Mouse (Mus musculus) ovary, postnatal 14 days (tissue): ENCODE results near the gene Ndufb5.
"Not testable (repeated sequence)": the region's sequence is repeated elsewhere in the genome, so short reads cannot be mapped to it uniquely, and the experiment has no call there.

Experiments used
- DNase-seq: peaks from one replicate; pipeline ENCODE4 v3.0.0; 2022; ENCODE audit warnings: low spot score

Ndufb5 gene

GRCm38 (mm10) chr3:32736244-32737171, at the start of gene Ndufb5:
Gene Ndufb5, plus strand, starts transcription at chr3:32736990.
- DNase-seq, result peak; percentile 97

DNA sequence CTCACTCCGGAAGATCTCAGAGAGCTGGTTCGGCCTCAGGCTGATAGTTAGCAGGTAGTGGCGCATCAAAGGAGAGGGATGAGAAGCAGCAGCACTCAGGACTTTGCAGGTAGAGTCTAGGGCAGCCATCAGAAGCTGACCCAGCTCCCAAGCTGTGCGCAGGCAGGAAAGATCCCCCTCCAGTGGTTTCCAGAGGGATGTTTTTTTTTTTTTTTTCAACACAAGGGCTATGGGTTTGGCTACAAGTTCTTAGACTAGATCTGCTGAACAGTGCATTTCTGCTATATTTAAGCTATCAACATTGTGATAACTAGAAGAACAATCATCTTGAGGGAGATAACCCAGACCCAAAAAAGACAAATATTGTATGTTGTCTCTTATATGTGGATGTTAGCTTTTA, 49.6 kb upstream of the Ndufb5 start:
- DNase-seq, result no peak

DNA sequence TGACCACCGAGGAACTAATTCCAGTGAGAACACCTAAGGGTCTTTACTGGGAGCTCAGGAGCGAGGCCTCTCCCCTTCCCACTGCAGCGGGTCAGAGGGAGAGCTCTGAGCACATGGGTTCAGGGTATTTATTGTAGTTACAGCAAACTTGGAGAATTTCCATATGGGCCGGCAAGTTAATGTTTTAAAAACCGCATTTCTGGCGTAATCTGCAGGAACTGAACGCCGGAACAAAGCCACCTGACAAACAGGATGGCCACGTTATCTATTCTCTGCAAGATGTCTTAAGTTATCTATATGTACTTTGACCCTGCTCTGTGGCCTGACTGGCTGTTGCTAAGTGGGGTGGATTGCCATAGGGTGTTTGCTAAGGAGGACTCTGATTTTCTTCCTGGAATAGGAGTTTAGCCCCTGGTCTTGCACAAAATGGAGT, 47.2 kb upstream of the Ndufb5 start:
- no peak for DNase-seq

- DNase-seq, result no peak
These were observed 46.8 kb upstream of the Ndufb5 start for GRCm38 (mm10) chr3:32690008-32690407.

DNA sequence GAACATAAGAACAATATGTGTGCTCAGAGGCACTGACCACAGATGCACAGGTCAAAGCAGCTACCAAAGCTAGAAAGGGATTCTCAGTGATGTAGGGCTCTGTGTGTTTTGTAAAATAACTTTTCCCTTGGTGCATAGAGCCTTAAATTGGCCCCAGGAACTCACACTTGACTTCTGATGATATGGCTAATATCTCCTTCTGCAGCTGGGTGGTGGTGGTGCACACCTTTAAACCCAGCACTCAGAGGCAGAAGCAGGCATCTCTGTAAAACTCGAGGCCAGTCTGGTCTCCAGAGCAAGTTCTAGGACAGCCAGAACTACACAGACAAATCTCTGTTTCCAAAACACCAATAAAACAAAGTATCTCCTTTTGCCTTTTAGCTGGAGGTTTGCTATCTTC, 45.9 kb upstream of the Ndufb5 start:
- DNase-seq, result no peak

DNA sequence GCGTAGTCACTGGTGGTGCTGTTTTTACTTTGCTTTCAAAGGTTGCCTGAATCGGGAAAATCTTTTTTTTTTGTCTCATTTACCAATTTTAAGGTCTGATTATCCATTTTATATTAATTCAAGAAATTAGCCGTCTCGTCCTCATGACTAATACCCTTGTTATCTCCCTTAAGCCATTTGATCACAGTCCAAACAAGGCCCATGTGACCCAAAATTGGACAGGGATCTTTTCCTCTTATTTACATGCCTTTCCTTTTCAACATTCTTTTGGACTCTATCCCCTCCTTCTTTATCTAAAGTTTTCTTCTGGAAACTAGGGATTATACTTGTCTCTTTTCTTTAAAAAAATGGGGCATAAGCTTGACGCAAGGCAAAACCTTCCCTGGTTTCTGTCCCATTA, 44.9 kb upstream of the Ndufb5 start:
- DNase-seq, result no peak

DNA sequence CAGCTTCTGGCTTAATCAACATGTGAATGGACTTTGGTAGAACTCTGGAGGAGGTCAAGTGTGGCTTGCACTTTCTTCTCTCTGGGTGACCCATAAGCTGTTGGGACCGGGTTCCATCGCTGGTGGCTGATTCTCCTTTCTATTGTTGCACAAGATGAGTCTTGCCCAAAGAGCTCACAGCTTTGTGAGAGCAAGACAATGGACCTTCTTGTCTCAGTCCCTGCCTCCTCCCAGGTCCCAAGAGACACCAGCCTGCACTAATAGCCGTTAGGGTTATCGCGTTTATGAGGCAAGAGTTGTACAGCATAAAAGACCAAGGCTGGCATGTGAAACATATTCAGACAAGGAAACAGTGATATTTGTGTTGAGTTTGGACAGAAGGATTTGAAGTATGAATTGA, 42.6 kb upstream of the Ndufb5 start:
- no peak for DNase-seq

- no peak for DNase-seq
These were observed 41.8 kb upstream of the Ndufb5 start for GRCm38 (mm10) chr3:32694737-32695582.

DNA sequence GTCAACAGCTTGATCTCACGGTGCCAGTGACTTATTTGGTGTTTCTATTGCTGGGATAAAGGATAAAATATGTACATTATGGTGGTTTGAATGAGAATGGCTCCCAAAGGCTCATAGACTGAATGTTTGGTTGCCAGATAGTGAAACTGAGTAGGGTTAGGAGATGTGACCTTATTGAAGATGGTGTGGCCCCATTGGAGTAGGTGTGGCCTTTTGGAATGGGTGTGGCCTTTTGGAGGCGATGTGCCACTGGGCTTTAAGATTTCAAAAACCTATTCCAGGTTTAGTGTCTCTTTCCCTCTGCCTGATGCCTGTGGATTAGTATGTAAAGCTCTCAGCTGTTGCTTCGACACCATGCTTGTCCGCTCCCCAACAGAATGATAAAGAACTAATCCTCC, 41.2 kb upstream of the Ndufb5 start:
- DNase-seq, result no peak

DNA sequence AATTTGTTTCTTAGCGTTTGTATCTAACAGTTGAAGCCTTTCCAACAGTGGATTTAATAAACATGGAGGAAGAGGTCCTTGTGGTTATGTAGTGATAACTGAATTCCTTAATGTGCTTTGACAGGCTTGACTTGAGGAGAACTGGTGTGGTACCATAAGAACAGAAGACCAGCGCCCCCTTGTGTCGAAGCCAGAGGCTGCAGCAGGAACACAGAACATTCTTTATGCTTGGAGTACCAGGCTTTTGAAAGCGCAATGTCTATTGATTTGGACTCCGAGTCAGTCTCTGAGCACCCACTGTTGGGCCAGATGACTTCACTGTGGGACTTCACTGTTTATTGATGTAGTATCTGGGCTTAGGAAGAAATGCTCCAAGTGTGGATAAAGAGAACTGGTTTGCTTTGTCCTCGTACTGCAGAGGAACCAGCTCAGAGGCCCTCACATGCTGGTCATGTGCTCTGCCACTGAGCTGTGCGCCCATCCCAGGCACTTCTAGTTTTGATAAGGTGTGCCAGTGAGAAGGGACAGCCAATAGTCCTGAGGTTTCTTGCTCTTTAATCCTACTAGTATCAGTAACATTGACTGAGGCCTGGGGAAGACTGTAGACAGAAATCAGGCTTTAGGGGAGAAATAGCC, 38.4 kb upstream of the Ndufb5 start:
- peak; percentile 88 for DNase-seq

- not testable (repeated sequence) for DNase-seq
These were observed 32.8 kb upstream of the Ndufb5 start for GRCm38 (mm10) chr3:32704021-32704420.

DNA sequence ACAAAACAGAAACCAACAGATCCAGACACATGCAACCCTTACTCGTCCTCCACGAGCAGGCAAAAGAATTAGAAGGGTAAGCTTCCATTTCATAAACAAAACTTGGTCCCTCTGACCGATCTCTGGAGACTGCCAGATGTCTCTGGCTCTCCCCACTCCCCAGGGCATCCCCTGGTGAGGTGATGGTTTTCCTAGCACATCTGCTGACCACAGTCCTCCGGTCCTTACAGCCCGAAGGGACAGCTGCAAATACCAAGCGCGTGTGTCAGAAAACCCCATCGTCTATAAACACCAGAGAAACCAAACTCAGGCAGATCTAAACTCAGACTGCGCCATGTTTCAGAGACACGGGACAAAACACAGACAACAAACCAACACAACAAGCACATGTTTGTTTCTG, 32.2 kb upstream of the Ndufb5 start:
- not testable (repeated sequence) for DNase-seq

DNA sequence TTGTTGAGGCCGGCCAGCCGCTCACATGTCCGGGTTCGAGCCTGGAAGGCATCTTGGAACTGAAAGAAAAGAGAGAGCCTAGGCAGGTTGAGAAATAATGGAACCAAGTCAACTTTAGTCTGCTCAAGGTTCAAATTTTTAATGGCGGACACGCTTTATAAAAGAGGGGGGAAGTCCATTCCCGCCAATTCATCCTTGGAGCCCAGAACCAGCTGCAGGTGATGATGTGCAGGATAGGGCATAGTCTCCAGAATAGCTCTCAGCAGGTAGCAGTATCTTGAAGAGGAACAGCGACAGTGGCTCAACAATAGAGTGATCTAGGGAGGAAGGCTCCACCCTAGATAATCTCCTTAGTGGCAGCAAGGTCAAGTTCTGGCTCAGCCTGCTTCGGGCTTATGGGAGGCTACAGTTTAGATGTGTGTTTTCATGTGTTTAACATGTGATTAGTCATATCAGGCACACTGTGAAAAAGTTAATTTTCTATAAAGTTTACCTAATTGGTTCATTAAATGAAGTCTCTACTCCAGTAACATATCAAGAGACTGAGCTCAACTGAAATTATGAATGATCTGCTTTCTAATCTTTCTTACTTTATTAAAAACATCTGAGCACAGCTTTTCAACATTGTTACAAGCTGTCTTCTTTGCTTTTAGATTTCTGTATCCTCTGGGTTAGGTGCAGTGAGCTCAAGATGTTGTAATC, 31.0 kb upstream of the Ndufb5 start, which contains the start of gene Actl6a:
Gene Actl6a (plus strand): TSS at position 652 of the 702 bp plus-strand sequence.
- not testable (repeated sequence) for DNase-seq

DNA sequence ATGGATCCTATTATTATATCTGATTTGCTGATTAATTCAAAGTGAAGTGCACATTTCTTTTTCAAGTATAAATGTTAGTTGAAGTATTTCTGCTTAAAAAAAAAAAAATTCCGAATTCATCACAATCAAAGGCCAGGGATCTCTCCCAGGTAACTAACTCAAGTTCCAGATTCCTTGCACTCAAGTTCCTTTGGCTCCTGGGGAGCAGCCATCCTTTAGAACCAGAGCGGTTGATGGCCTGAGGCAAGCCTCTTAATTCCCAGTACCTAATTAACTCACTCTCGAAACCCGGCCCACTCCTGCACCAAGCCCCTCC, 28.8 kb upstream of the Ndufb5 start:
- DNase-seq, result no peak

GRCm38 (mm10) chr3:32708368-32709231, 28.2 kb upstream of the Ndufb5 start:
- peak; percentile 94 for DNase-seq

- no peak for DNase-seq
These were observed 27.4 kb upstream of the Ndufb5 start for GRCm38 (mm10) chr3:32709388-32709787.

- no peak for DNase-seq
These were observed 23.1 kb upstream of the Ndufb5 start for GRCm38 (mm10) chr3:32713711-32714110.

GRCm38 (mm10) chr3:32717403-32717802, 19.4 kb upstream of the Ndufb5 start:
- DNase-seq, result not testable (repeated sequence)

DNA sequence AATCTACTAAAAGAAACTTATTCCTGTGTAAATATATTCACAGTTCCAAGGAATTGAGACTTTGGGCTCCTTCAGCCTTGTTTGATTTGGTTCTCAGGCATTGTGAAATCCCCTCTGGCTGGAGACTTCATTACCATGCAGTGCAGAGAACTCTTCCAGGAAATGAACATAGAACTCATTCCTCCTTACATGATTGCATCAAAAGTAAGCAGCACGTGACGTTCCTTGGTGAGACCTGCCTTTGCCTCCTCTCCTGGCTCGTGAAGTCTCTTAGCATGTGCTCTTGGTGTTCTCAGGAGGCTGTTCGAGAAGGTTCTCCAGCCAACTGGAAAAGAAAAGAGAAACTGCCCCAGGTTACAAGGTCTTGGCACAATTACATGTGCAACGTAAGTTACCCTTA, 18.5 kb upstream of the Ndufb5 start:
- DNase-seq, result no peak

GRCm38 (mm10) chr3:32724191-32724590, 12.6 kb upstream of the Ndufb5 start:
- DNase-seq, result no peak

DNA sequence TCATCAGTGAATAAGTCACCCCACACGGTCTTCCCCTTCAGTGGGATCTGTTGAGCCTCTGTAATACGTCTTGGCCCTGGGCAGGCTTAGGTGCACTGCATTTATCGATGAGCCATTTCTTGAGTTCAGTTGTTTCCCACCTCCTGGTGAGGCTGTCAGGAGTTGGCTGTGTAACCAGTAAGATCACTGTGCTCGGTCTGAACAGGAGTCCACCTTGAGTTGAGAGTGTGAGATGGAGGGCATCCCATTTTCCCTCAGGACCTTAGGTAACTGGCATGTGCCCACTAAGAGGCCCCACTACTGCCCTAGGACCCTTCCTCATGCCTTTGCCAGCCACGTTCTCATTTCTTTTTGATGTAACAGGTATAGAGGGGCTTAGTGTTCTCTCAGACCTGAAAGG, 10.8 kb upstream of the Ndufb5 start:
- no peak for DNase-seq
